Mouse (Mus musculus): ENCODE measurements at regions not wholly inside any gene's neighbourhood (a gene's known extent, or its start where the extent isn't known, plus 50 kb on each side); places are given as distances from the start of the nearest gene placed in this dataset.

DNA sequence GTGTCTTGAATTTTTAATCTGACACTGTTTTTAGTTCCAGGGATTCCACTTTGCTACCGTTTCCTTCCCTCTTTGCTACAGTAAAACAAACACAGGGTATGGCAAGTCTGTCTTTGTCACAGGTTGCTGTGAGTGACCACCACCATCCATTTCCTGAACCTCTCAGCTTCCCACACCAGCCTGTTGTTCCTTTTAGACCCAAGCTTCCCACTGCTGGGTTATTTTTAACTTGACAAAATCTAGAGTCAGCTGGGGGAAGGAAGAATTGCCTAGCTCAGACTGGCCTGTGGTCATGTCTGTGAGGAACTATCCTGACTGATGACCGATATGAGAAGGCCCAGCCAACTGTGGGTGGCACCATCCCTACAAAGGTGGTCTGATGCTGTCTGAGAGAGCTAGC, 239.4 kb upstream of the Myt1l start:
- no peak for TF ChIP-seq POLR2A (IDR thresholded peaks at IDR 0.05; ENCODE audit: low read depth, low read length)
- no peak for TF ChIP-seq CTCF (IDR thresholded peaks at IDR 0.05; ENCODE audit: extremely low read depth, insufficient read depth, insufficient read length, insufficient replicate concordance)
- no peak overlapping the region for H3K27ac ChIP-seq (ENCODE audit: insufficient read depth, low read length)
- 32% methylated on average over 2 of the region's 2 CpGs for WGBS
- no peaks in the 10 kb centered on the region for H3K27me3 ChIP-seq (ENCODE audit: control insufficient read depth, insufficient read depth, low read length)
- no peaks in the 10 kb centered on the region for H3K4me1 ChIP-seq (ENCODE audit: control insufficient read depth, insufficient read depth, insufficient read length)
- no peaks in the 10 kb centered on the region for H3K36me3 ChIP-seq (ENCODE audit: control insufficient read depth, insufficient read depth, low read length)
- no peak overlapping the region for H3K4me3 ChIP-seq (ENCODE audit: extremely low read depth, insufficient read depth, insufficient read length)
- DNase-seq (ENCODE audit: low read depth in 1 of 2, low spot score in 2 of 2), result no peak

DNA sequence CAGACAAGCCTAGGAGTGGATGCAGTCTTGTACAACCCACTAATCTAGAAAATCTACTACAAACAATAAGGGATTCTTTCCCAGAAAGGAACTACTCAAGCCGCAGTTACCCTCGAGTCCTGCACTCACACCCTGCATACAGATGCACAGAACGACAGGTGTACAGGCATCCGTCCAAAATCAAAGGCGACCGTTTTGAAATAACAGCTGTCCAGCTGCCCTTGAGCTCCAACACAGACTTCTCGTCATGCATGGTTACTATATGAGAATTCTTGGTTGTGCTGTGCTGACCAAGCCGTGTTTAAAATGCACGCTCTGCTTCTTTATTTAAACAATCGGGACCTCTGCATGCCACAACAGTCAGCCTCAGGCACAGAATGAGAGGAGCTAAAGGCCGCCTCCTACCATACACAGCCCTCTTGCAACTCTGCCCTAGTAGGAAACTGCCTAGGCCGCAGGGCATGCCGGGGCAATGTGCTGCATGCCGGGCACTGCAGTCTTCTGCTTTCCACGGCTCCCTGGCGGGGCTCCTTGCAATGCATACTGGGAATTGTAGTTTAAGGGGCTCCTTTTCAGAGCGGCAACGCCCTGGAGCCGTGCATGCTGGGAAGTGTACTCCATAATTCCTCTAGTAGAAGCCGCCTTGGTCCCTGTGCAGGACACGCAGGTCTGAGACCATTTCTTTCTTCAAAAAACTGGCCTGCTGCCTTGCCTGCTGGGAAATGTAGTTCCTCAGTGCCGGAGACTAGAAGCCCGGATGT, 237.4 kb upstream of the Myt1l start:
- peak overlapping the region; percentile 34 for H3K4me3 ChIP-seq (ENCODE audit: extremely low read depth, insufficient read depth, insufficient read length)
- peak; percentile 31 to 65 for DNase-seq (ENCODE audit: low read depth in 1 of 2, low spot score in 2 of 2)
- H3K36me3 ChIP-seq (ENCODE audit: control insufficient read depth, insufficient read depth, low read length), result no peaks in the 10 kb centered on the region
- H3K4me1 ChIP-seq (ENCODE audit: control insufficient read depth, insufficient read depth, insufficient read length), result no peaks in the 10 kb centered on the region
- WGBS, result 21% methylated on average over 23 of the region's 23 CpGs
- TF ChIP-seq POLR2A (IDR thresholded peaks at IDR 0.05; ENCODE audit: low read depth, low read length), result no peak
- TF ChIP-seq CTCF (IDR thresholded peaks at IDR 0.05; ENCODE audit: extremely low read depth, insufficient read depth, insufficient read length, insufficient replicate concordance), result no peak
- H3K27ac ChIP-seq (ENCODE audit: insufficient read depth, low read length), result 0 out of 2 replicates have a peak overlapping the region, but pooled peaks have one; percentile 14
- H3K27me3 ChIP-seq (ENCODE audit: control insufficient read depth, insufficient read depth, low read length), result no peaks in the 10 kb centered on the region

DNA sequence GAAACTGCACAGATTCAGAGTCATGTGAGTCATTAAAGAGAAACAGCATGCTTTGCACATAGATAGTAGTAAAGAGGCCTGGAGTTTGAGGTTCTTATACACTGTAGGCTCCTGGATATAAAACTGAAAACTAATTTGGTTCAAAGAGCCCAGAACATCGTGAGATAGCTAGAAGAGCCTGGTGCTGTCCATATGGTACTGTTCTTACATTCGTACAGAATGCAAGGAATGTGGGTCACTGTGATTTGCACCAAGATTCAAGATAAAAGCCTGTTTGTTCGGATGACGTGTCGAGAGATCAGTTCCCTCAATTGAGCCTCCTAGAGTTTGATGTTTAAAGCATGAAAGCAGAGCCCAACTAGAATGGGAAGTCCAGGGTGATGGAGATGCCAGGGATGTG, 230.2 kb upstream of the Myt1l start:
- 76% methylated on average over 5 of the region's 5 CpGs for WGBS
- Histone ChIP-seq H3K27ac (ENCODE audit: insufficient read depth, low read length) (no peak overlapping the region), H3K36me3 (ENCODE audit: control insufficient read depth, insufficient read depth, low read length) (no peaks in the 10 kb centered on the region), H3K4me3 (ENCODE audit: extremely low read depth, insufficient read depth, insufficient read length) (no peak overlapping the region), H3K4me1 (ENCODE audit: control insufficient read depth, insufficient read depth, insufficient read length) (no peaks in the 10 kb centered on the region), H3K27me3 (ENCODE audit: control insufficient read depth, insufficient read depth, low read length) (no peaks in the 10 kb centered on the region)
- DNase-seq (ENCODE audit: low read depth in 1 of 2, low spot score in 2 of 2), result no peak
- TF ChIP-seq CTCF (IDR thresholded peaks at IDR 0.05; ENCODE audit: extremely low read depth, insufficient read depth, insufficient read length, insufficient replicate concordance), result no peak

- WGBS, result 82% methylated on average over 1 of the region's 1 CpGs
- no peaks in the 10 kb centered on the region for H3K27me3 ChIP-seq (ENCODE audit: control insufficient read depth, insufficient read depth, low read length)
These were observed 212.5 kb upstream of the Myt1l start for GRCm38 (mm10) chr12:29315636-29316035.

DNA sequence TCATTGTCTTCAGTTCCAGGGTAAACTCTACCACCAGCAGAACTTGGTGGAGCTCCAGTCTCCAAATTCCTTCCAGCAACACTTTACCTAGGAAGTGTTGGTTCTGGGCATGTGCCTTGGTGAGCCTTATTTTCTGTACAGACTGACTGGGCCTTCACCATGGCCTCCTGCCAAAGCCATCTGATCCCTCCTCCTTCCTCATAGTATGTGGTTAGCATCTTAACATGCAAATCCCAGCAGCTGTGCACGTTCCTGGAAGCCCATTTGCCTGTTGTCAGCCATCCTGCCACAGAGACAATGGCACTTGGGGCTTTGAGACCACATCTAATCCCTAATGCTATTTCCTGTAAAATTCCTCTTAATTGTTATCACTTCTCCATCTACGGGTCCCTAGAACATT, 206.7 kb upstream of the Myt1l start:
- Histone ChIP-seq H3K27ac (ENCODE audit: insufficient read depth, low read length) (no peak overlapping the region), H3K4me1 (ENCODE audit: control insufficient read depth, insufficient read depth, insufficient read length) (no peaks in the 10 kb centered on the region), H3K4me3 (ENCODE audit: extremely low read depth, insufficient read depth, insufficient read length) (no peak overlapping the region), H3K27me3 (ENCODE audit: control insufficient read depth, insufficient read depth, low read length) (no peaks in the 10 kb centered on the region), H3K36me3 (ENCODE audit: control insufficient read depth, insufficient read depth, low read length) (no peaks in the 10 kb centered on the region)
- 19% methylated on average over 2 of the region's 2 CpGs for WGBS
- TF ChIP-seq POLR2A (IDR thresholded peaks at IDR 0.05; ENCODE audit: low read depth, low read length), result no peak
- TF ChIP-seq CTCF (IDR thresholded peaks at IDR 0.05; ENCODE audit: extremely low read depth, insufficient read depth, insufficient read length, insufficient replicate concordance), result no peak
- DNase-seq (ENCODE audit: low read depth in 1 of 2, low spot score in 2 of 2), result no peak

More at GRCm38 (mm10) chr12:29315636-29316035, 212.5 kb upstream of the Myt1l start:
- no peak for DNase-seq (ENCODE audit: low read depth in 1 of 2, low spot score in 2 of 2)
- no peaks in the 10 kb centered on the region for H3K4me1 ChIP-seq (ENCODE audit: control insufficient read depth, insufficient read depth, insufficient read length)
- H3K36me3 ChIP-seq (ENCODE audit: control insufficient read depth, insufficient read depth, low read length), result no peaks in the 10 kb centered on the region
- H3K27ac ChIP-seq (ENCODE audit: insufficient read depth, low read length), result no peak overlapping the region
- no peak overlapping the region for H3K4me3 ChIP-seq (ENCODE audit: extremely low read depth, insufficient read depth, insufficient read length)
- TF ChIP-seq POLR2A (IDR thresholded peaks at IDR 0.05; ENCODE audit: low read depth, low read length), result no peak

DNA sequence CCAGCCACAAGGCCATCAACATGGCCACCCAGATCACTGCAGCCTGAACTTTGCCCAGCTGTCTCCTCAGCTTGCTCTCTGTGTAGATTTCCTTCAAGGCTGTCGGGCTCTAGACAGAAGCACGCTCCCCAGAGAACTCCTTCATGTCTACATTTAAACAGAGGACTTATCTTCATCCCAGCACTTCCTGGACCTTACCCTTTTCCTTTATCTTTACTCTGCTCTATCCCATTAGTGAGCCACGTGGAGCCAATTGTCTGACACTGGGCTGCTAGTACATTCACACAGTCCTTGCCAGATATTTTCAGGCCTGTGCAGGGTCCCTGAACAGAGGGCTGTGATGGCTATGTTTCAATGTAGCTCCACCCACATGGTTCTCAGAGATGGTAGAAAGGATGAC, 204.7 kb upstream of the Myt1l start:
- Histone ChIP-seq H3K27me3 (ENCODE audit: control insufficient read depth, insufficient read depth, low read length) (no peaks in the 10 kb centered on the region), H3K4me3 (ENCODE audit: extremely low read depth, insufficient read depth, insufficient read length) (no peak overlapping the region), H3K4me1 (ENCODE audit: control insufficient read depth, insufficient read depth, insufficient read length) (no peaks in the 10 kb centered on the region), H3K36me3 (ENCODE audit: control insufficient read depth, insufficient read depth, low read length) (no peaks in the 10 kb centered on the region), H3K27ac (ENCODE audit: insufficient read depth, low read length) (no peak overlapping the region)
- TF ChIP-seq CTCF (IDR thresholded peaks at IDR 0.05; ENCODE audit: extremely low read depth, insufficient read depth, insufficient read length, insufficient replicate concordance) (no peak), POLR2A (IDR thresholded peaks at IDR 0.05; ENCODE audit: low read depth, low read length) (no peak)
- 42% methylated on average over 3 of the region's 3 CpGs for WGBS
- DNase-seq (ENCODE audit: low read depth in 1 of 2, low spot score in 2 of 2), result no peak

DNA sequence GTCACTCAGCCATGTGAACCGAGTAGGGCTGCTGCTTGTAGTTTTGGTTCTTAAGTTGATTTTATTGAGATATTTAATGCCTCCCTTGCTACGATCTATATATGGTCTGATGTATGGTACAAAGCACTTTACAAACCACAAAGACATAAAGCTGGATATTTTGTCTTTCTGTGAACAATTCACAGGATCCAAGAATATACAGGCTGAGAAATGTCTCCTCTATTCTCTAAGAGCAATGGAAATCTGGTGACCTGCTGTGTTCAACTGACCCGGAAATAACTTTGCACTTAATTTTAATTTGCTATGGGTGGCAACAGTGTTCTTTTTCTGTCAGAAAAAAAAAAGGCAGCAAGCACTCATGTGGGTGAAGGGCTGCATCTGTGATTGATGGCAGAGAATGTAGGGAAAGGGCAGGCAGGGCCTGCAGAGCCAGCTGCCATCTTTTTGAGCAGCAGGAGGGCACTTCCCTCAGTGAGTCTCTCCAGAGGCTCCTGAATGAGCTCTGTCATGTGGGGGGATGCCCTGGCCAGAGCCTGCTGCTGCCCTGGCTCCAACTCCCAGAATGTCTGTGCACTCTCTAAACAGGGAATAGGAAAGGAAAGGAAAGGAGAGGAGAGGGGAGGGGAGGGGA, 192.2 kb upstream of the Myt1l start:
- no peaks in the 10 kb centered on the region for H3K4me1 ChIP-seq (ENCODE audit: control insufficient read depth, insufficient read depth, insufficient read length)
- TF ChIP-seq POLR2A (IDR thresholded peaks at IDR 0.05; ENCODE audit: low read depth, low read length) (no peak), CTCF (IDR thresholded peaks at IDR 0.05; ENCODE audit: extremely low read depth, insufficient read depth, insufficient read length, insufficient replicate concordance) (no peak)
- H3K36me3 ChIP-seq (ENCODE audit: control insufficient read depth, insufficient read depth, low read length), result no peaks in the 10 kb centered on the region
- H3K4me3 ChIP-seq (ENCODE audit: extremely low read depth, insufficient read depth, insufficient read length), result no peak overlapping the region
- 77% methylated on average over 3 of the region's 3 CpGs for WGBS
- H3K27ac ChIP-seq (ENCODE audit: insufficient read depth, low read length), result no peak overlapping the region
- H3K27me3 ChIP-seq (ENCODE audit: control insufficient read depth, insufficient read depth, low read length), result no peaks in the 10 kb centered on the region
- no peak for DNase-seq (ENCODE audit: low read depth in 1 of 2, low spot score in 2 of 2)

Data from spleen, adult 2 months (tissue).